Mouse (Mus musculus): ENCODE measurements around the gene Rad9a. TPM values are rescaled to one million over a fixed set of nuclear protein-coding genes. Genes with fewer than 3 reads are reported as not detected.

Rad9a gene
- total RNA-seq, 1 experiment from 2014 or later, result 10.1 TPM

DNA sequence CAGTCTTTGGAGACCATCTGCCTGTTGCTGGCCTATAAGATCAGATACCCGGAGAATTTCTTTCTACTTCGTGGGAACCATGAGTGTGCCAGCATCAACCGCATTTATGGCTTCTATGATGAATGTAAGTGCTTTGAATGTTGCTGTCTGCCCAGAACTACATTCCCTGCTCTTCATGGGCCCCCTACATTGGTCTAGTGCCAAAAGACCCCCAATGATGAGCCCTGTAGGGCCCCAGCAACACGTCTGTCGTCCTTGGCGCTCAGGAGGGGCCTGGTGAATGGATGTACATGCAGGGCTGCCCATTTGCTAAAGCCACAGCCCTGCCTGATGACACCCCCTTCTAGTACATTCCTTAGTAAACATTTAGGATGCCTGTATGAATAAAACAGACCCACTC is 8.3 kb downstream of the Rad9a start:
- DNase-seq, result no peak

DNA sequence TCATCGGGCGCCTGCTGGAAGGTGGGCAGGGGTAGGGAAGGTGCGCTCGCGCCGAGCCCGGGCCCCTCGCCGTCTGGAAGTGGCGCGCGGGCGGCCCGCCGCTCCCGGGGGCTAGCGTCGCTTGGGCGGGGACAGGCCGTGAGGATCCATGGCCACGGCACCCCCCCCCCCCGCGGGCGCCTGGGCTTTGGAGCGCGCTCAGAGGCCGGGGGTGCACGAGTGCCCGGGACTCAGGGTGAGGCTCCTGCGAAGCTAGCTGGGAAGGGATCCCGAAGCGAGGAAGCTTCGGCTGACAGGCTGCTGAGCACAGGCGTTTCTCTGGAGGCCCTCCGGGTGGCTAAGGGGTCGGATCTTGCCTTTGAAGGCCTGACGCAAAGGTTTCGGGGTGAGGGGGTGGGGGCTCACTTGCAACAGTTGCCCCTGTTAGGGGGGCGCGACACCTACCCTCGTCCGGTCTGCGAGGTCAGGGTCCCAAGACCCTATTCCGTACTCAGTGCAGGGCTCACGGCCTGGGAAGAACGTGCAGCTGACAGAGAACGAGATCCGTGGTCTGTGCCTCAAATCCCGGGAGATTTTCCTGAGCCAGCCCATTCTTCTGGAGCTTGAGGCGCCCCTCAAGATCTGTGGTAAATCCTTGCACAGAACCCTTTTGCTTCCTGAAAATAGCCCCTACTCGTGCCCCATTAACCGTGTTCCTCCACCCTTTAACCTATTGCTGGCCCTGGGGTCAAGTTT is 9.0 kb downstream of the Rad9a start:
- DNase-seq, result no peak

DNA sequence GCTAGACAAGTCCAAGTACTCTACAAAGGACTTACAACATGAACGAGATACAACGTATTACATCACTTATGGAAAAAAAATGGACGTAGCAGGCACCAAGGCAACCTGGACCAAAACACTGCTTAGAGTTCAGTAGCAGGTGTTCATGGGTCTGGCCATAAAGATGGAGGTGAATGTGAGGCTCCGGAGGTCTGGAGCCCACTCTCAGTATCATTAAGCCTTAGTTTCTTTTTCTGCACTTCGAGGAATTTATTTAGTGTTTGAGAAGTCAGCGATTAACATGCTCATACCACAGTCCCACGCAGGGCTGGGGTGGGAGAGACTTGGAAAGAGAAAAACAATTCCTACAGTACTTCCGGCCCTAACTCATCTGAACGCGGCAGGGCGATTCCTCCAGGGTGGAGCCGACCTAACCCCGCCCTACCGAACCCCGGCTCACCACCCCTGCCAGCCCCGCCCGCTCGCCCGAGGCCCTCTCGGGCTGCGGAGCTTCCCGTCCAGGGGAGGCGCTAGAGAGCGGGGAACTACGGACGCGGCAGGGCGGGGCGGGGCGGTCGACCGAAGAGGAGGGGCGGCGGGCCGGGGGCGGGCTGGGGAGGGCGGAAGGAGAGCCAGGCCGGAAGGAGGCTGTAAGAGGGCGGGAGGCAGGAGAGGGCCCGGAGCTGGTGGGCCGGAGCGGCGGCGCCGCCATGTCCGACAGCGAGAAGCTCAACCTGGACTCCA is 9.8 kb downstream of the Rad9a start, which contains the start of gene Ppp1ca:
TSS of gene Ppp1ca (plus strand) at position 538 of the 723 bp plus-strand sequence.
- peak; percentile 99 for DNase-seq

DNA sequence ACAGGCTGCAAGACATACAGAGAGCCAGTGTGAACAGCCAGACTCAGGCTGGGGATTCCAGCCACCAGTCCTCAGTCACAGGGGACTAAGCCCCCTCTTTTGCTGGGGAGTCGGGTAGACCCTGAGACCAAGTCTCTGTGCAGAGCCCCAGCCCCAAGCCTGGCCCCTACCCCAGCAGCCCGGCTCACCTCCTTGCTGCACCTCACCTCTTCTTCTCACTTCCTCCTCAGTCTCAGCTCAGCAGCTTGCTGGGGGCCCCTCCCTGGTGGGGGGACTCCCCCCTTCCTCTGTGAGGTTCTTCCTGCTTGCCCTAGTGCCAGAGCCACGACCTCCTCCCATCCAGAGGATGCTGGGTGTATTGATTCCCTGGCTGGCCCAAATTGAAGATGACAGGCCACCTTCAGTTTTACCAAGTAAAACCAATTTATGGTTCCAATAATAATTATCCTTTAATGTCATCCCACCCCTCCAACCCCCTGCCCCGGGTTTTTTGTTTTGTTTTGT is 10.6 kb downstream of the Rad9a start, which contains the start of gene Tbc1d10c:
TSS of gene Tbc1d10c (minus strand) at position 454 of the 504 bp plus-strand sequence.
- DNase-seq, result no peak

DNA sequence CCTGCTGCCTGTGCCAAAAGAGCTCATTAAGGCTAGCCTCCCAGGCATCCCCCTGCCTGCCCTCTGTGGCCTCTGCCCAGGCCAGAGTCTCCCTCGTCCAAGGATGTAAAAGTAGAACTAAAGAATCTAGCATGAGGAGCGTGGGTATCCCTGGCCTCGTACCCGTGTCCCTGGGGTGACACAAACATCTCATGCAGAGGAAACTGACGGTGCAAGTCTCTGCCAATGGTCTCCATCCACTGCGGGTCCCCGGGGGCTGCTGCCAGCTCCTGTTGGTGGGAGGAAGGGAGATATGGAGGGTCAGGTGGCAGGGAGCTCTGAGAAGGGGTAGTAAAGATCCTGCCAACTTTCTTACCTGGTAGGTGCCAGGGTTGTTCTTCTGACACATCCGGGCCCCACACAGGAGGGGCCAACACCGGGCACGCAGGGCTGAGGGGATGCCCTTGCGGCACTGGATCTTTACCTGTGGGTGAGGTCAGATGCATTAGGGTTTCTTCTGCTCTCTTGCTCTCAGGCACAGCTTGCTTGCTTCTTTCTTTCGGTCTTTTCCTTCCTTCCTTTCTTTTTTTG is 12.3 kb downstream of the Rad9a start:
- no peak for DNase-seq

DNA sequence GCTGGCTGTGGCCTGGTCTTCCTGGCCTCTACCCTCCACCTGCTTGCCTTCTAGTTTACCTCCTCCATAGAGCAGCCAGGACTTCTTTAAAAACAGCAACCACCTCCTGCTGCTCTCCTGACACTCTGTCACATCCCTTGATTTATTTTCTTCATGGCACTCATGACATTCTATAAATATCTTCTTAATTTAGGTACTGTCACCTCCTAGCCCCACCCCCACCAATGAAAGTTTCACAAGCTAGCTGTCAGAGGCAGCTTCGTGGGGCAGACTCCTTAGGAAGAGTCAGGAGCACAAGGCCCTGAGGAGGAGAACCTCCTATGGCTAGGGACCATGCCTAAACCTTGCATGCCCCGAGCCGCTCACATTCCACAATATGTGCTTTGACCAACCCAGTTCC is 14.2 kb downstream of the Rad9a start:
- no peak for DNase-seq

DNA sequence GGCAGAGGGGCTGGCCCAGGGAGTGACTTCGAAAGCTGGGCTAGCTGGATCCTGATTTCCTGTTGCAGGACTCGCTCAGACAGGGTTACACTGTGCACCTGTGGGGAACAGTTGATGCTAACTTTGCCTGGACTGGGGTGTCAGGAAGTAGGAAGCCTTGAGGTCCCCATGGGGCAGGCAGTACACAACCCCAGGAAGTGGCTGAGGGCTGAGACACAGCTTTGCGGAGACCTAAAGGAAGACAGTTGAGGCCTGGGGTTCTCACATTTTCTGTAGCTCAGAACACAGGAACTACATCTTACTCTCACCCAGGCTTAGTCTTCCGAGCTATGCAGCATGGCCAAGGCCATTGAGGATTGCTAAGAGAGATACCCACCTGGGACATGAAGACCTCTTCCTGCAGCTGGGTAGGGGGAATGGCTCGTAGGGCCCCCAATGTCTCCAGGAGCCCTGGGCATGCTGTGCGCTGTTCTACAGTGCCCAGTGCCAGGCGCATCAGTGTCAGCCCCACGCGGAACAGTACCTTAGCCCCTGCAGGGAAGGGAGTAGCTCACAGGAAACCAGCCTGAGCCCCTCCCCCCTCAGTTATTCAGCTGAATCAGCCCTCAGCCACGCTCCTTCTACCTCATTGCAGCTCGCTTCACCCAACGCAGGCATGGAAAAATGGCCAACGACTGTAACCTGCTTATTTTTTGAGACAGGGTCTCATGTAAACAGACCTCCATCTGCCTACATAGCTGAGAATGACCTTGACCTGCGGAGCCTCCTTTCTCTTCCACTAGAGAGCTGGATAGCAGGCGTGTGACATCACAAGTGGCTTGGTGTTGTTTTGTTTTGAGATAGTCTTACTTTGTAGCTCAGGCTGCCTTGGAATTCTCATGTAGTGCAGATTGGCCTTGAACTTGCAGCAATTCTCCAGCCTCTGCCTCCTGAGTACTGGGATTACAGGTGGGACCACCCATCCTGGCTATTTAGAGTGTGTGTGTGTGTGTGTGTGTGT is 16.2 kb downstream of the Rad9a start:
- DNase-seq, result no peak

DNA sequence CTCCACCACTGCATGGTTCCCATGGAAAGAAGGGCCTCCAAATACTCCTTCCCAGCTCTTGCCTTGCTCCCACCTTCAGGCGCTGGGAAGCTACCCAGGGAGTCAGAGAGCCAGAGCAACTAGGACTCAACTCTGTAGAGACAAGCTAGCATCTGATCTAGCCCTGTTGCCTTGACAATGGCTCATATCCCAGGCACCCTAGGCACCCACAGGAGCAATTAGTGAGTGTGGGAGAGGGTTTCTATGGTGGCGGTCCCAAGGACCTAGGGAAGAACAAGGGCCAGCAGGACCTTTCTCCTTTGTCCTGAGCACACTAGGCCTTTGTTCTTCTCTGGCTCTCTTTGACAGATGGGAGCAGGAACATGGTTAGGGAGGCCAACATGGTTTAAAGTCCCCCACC is 17.8 kb downstream of the Rad9a start:
- DNase-seq, result no peak

DNA sequence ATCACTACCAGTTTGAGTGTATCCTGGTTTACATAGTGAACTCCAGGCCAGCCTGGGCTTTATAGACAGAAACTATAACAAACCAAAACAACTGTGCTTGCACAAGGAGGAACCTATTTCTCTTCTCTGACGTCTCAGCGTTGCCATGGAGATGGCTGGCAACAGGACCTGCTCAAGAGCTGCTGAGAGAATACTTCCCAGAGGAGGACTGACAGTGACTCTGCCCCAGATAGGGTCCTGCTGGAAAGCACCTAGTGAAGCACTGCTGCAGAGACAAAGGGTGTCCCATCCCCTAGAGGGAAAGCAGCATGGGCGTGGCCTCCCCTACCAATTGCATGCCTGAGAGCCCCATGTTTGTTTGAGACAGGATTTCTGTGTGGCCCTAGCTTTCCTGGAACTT is 19.6 kb downstream of the Rad9a start:
- peak; percentile 69 for DNase-seq

DNA sequence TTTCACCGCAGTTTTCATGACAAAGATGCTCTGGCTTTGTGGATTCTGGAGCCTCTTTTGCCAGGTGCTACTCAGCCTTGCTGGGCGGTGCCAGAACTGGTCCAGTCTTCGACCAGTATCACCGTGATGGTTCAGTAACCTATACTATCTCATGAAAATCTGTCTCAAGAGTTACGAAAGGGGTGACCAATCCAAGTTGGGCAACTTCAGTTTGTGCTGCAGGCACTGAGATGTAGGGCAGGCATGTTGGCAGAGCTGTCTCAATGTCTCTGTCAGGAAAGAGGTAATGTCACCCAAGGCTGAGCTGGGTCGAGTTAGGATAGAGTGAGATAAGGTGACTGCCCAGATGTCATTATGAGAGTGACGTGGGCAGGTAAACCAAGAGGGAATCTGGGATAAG is 21.1 kb downstream of the Rad9a start:
- DNase-seq, result no peak

DNA sequence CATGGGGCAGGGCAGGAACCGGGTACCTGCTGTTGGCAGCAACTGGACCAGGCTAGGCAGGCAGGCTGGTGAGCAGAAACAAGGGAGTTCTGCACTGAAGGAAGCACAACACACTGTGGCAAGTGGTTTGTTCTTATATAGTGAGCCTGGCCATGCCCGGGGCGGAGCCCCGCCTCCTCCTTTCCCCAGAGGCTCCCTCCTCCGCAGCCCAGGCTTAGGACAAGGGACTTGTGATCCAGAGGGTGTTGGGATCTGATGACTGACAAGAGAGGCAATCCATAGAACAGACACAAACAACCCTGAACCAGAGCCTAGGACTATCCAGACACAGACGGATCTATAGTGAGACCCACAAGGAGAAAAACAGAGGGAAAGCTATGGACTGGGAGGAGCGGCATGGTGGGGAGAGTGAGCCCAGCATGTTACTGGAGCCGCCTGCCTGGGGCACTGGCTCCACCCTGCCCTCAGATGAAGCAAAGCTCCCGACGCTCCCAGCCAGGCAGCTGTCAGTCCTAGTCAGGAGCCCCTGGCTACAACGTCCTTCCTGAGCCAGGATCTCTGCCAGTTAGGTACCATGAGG is 26.0 kb downstream of the Rad9a start, which contains the start of gene Carns1:
TSS of gene Carns1 (minus strand) at position 112 of the 580 bp plus-strand sequence.
- DNase-seq, result no peak

DNA sequence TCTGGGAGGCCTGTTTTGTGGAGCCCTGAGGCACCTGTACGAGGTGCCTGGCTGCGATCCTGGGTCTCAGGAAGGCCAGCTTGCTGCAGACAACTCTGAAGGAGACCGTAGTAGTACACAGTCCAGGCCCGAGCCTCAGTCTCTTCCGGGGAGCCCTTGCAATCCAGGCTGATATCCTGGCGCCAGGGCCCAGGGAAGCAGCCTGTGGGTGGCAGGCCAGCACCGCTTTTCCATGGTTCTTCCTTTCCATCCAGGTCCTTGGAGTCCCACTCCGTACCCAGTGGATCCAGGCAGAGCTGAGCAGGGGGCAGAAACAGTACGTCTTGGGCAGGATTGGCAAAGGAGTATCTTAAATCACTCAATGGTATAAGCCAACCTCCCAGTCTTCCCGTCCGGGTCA is 28.5 kb downstream of the Rad9a start:
- DNase-seq, result no peak

DNA sequence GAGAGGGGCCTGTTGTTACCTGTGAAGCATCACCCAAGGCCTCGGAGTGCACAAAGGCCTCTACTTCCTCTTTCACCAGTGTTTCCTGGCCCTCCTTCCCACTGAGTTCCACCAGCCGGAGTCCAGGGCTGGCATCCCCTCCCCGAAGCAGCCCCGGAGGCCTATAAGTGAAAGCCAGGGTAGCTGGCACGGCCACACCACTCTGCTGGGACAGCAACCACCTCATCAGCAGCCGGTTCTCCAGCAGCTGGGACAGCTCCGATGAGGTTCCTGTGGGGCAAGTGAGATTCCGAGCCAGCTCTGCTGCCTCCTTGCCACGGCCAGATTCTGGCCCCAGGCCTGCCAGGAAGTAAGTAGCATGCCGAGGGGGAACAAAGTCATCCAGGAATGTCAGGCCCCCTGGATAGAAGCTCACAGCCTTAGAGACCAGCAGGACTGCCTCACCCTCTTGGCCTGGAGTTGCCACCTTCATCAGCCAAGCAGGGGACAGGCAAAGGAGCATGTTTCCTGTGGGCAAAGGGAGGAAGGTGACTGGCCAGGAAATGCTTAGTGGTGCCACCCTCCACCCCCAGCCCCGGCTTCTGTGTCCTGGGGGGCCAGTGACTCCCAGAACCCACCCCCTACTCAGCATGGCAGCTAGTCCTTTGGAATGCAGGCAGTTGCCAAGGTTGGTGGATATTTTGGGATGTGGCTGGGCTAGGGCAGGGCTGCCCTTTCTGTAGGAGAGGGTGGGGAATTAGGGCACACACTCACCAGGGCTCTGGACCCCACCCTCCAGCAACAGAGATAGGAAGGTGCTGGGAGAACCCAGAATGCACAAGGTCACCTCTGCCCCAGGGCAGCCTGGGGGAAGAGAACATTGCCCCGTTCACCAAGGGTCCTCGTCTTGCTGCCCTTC is 29.8 kb downstream of the Rad9a start:
- no peak for DNase-seq

DNA sequence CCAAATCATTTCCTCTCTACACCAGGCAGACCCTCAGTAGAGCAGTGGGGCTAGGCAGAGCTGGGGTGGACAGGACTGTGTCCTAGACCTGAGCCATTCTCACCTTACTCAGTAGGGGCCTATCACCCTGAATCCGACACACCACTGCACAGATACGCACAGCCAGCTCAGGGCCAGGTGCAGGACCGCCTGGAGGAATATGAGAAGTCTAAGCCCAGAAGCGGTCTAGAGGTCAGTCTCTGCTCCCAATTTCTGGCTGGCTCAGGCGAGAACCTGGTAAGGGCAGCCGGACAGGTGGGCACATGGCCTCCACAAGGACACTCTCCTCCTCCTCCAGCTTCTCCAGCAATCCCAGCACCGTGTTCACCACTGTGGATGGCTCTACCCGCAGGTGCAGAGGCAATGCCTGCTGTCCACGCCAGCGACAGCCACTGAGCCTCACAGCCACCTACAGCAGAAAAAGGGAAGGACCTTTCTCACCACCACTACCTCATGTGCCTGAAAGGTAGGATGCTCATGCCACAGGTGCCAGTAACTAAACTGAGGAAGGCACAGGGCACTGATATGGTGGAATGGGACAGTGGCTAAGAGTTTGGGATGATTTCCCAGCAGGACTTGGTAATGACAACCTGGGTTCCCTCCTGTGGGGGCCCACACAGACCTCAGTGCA is 30.6 kb downstream of the Rad9a start:
- no peak for DNase-seq

DNA sequence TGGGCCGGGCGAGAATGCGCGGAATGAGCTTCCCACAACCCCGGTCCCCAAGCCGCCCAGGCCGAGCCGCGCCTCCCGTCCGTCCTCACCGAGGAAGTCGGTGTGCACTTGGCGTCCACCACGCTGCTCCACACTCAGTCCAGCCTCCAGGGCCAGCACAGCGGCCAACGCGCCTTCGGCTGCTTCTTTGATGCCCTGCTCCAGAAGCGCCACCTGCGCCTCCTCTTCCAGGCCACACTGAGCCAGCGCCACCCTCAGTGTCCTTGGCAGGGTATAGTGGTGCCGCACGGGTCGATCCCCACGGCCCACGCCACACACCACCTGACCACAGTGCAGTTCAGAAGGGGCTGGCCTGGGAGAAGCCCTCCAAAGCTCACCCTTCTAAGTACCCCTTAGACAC is 31.7 kb downstream of the Rad9a start:
- no peak for DNase-seq

DNA sequence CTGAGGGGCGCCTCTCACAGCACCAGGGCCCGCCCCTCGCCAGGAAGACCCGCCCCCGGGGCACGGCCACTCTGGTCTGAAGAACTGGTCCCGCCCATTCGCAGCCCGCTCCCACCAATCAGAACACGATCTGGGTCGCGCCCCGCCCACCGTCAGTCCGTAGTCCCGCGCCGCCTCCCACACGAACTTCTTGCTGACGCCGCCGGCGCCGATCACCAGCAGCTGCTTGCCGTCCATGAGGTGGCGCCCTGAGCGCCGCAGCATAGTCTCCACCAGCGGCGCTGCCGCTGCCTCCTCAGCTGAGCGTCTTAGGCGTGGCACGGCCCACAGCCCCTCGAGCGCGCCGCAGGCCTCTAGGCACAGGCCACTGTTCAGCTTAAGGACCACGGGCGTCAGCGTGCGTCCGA is 32.1 kb downstream of the Rad9a start:
- peak; percentile 99 for DNase-seq

DNA sequence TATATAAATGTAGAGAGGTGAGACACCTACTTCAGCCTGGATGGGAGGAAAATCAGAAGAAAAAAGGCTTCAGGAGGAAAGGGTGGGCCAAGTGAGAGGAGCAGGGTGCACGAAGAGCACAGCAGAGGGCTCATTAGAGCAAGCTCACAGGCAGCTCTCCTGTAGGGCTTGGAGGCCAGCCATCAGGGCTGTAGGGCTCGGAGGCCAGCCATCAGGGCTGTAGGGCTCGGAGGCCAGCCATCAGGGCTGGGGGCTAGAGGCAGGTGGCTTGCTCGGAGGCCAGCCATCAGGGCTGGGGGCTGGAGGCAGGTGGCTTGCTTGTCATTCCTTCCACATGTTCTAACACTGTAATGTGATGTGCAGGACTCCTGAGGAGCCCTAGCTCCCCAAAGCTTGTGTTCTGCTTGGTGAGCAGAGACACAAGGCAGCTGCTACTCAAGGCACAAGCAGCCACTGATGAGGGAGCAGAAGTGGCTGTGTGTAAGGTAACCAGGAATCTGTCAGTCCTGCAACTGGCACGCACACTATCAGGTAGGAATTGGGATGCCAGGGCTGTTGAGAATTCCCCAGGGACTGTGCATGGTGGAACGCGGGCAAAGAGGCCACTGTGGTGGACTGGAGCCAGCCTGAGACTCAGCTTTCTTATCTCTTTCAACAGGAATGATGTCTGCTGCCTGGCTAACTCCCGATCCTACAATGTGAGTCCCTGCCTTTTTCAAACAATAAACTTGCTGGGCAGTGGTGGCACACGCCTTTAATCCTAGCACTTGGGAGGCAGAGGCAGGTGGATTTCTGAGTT is 34.6 kb downstream of the Rad9a start:
- no peak for DNase-seq

DNA sequence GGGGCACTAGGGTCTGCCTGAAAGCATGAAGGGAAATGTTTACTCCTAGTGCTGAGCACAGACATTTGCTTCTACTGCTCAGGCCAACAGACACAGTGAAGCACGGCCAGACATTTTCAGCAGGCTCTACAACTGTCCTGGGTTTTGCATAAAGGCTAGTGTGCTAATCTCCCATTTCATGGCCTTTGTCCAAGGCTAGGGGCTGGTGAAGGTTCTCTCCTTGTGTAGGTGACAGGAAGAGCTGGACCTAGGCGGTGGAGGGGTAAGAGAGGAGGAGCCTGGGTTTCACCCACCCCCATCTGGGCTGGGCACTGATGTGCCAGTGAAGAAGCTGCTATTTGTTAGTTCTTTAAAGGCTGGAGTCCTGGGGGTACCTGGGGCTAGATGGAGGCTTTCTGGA is 36.7 kb downstream of the Rad9a start:
- no peak for DNase-seq

DNA sequence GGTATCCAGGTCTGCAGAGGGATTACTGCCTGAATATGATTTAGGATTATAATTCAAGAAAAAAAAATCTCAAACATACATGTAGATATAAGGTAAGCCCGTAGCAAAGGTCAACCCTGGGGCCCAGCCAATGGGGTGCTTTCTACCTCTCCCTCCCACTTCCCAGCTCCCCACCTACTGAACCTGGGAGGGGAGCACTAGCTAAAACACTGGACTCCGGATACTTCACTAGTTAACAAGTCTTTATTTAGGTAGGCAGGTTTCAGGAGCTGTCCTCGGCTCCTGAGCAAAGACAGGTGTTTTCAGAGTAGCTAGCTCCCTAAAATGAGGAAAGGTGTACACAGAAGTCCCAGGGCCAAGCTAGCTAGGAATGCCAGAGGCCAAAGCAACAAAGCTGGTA is 37.4 kb downstream of the Rad9a start:
- no peak for DNase-seq
